Mouse (Mus musculus) testis, postnatal 14 days (tissue): ENCODE data around the gene Tubb4b.
"Not testable (repeated sequence)": the region's sequence is repeated elsewhere in the genome, so short reads cannot be mapped to it uniquely, and the experiment has no call there.

Experiments used
- DNase-seq: peaks from one replicate; pipeline ENCODE4 v3.0.0; 2021; ENCODE audit warnings: low spot score

Tubb4b gene

GRCm38 (mm10) chr2:25224492-25224765 lies at the start of gene Tubb4b:
Tubb4b (minus strand) TSS chr2:25224702.
- no peak for DNase-seq

GRCm38 (mm10) chr2:25273010-25273409 lies 48.5 kb upstream of the Tubb4b start:
- DNase-seq, result no peak

GRCm38 (mm10) chr2:25272515-25272914 lies 48.0 kb upstream of the Tubb4b start:
- DNase-seq, result no peak

GRCm38 (mm10) chr2:25271827-25272511 lies 47.5 kb upstream of the Tubb4b start, which contains the start of the genes Ssna1 and Anapc2:
Ssna1 (minus strand) TSS chr2:25272438.
Anapc2 (plus strand) TSS chr2:25272478.
- DNase-seq, result peak; percentile 96

GRCm38 (mm10) chr2:25267746-25268309 lies 43.3 kb upstream of the Tubb4b start:
- DNase-seq, result no peak

GRCm38 (mm10) chr2:25267241-25267640 lies 42.7 kb upstream of the Tubb4b start:
- DNase-seq, result no peak

- no peak for DNase-seq
Observed at GRCm38 (mm10) chr2:25266720-25267119, 42.2 kb upstream of the Tubb4b start.

GRCm38 (mm10) chr2:25265897-25266656 lies 41.6 kb upstream of the Tubb4b start:
- DNase-seq, result no peak

- no peak for DNase-seq
Observed at GRCm38 (mm10) chr2:25264851-25265250, 40.3 kb upstream of the Tubb4b start.

- DNase-seq, result no peak
Observed at GRCm38 (mm10) chr2:25264286-25264660, 39.8 kb upstream of the Tubb4b start.

- no peak for DNase-seq
Observed at GRCm38 (mm10) chr2:25263623-25264285, 39.3 kb upstream of the Tubb4b start.

- DNase-seq, result peak; percentile 46
Observed at GRCm38 (mm10) chr2:25262795-25263622, 38.5 kb upstream of the Tubb4b start.

- peak; percentile 96 for DNase-seq
Observed at GRCm38 (mm10) chr2:25262291-25262767, 37.8 kb upstream of the Tubb4b start, which contains the start of gene Tprn. Tprn (plus strand) TSS chr2:25262618.

- DNase-seq, result no peak
Observed at GRCm38 (mm10) chr2:25261870-25262269, 37.4 kb upstream of the Tubb4b start.

GRCm38 (mm10) chr2:25258887-25259286 lies 34.4 kb upstream of the Tubb4b start:
- DNase-seq, result no peak

- DNase-seq, result not testable (repeated sequence)
Observed at GRCm38 (mm10) chr2:25257250-25257649, 32.7 kb upstream of the Tubb4b start.

- DNase-seq, result not testable (repeated sequence)
Observed at GRCm38 (mm10) chr2:25256443-25257109, 32.1 kb upstream of the Tubb4b start.

- DNase-seq, result peak; percentile 89
Observed at GRCm38 (mm10) chr2:25255284-25255779, 30.8 kb upstream of the Tubb4b start, which contains the start of gene Tmem203. Tmem203 (plus strand) TSS chr2:25255439.

- no peak for DNase-seq
Observed at GRCm38 (mm10) chr2:25252331-25252730, 27.8 kb upstream of the Tubb4b start.

GRCm38 (mm10) chr2:25246183-25247072 lies 21.9 kb upstream of the Tubb4b start, which contains the start of gene AL732309.1:
AL732309.1 (minus strand) TSS chr2:25246863.
- no peak for DNase-seq
